Mouse (Mus musculus): ENCODE measurements around the gene Gm3173.
"Not testable (repeated sequence)": the region's sequence is repeated elsewhere in the genome, so short reads cannot be mapped to it uniquely, and the experiment has no call there.

GRCm38 (mm10) chr14:4430692-4431091 lies at the start of gene Gm3173:
- TF ChIP-seq CTCF (IDR thresholded peaks at IDR 0.05; ENCODE audit: borderline replicate concordance, insufficient read depth, low read length); POLR2A (IDR thresholded peaks at IDR 0.05; ENCODE audit: low read depth, low read length): not testable (repeated sequence)

All from embryonic fibroblast, embryonic 13.5 days (primary cell).